Mouse (Mus musculus) heart, embryonic 15.5 days (tissue): ENCODE measurements at regions not wholly inside any gene's neighbourhood (a gene's known extent, or its start where the extent isn't known, plus 50 kb on each side); places are given as distances from the start of the nearest gene placed in this dataset.
A peak's percentile ranks its signal among the peaks of the same experiment; 100 is the strongest.

Source experiments
- ATAC-seq: fragments of 200-750 bp; cut with Nextera tagmentation; replicated peaks from 2 replicates; pipeline ENCODE4 v1.8.0; 2017; ENCODE audit warnings: low read depth, moderate TSS enrichment; ENCODE audit not compliant: insufficient number of reproducible peaks, insufficient read depth, low FRiP score
- H3K27ac ChIP-seq: fragments of 300-500 bp; sonication (generic); 2 replicates; pipeline ENCODE4 v1.5.1; 2015; ENCODE audit warnings: mild to moderate bottlenecking, inconsistent platforms
- H3K27me3 ChIP-seq: fragments of 300-500 bp; sonication (generic); 2 replicates; pipeline ENCODE4 v1.6.1; 2015; ENCODE audit warnings: inconsistent platforms
- H3K36me3 ChIP-seq: fragments of 300-500 bp; sonication (generic); 2 replicates; pipeline ENCODE4 v1.6.1; 2015; ENCODE audit warnings: mild to moderate bottlenecking, inconsistent platforms
- H3K4me1 ChIP-seq: fragments of 300-500 bp; sonication (generic); replicated peaks from 2 replicates; pipeline ENCODE4 v1.6.1; 2015; ENCODE audit warnings: inconsistent platforms
- H3K4me2 ChIP-seq: fragments of 300-500 bp; sonication (generic); 2 replicates; pipeline ENCODE4 v1.6.1; 2015; ENCODE audit warnings: inconsistent platforms, mild to moderate bottlenecking, moderate library complexity
- H3K4me3 ChIP-seq: fragments of 300-500 bp; sonication (generic); 2 replicates; pipeline ENCODE4 v1.5.1; 2015; ENCODE audit warnings: mild to moderate bottlenecking, inconsistent platforms
- H3K9ac ChIP-seq: fragments of 300-500 bp; sonication (generic); 2 replicates; pipeline ENCODE4 v1.6.1; 2015; ENCODE audit warnings: mild to moderate bottlenecking, inconsistent platforms
- H3K9me3 ChIP-seq: fragments of 300-500 bp; sonication (generic); replicated peaks from 2 replicates; pipeline ENCODE4 v1.6.1; 2016; ENCODE audit warnings: inconsistent platforms
- WGBS: fragments of 180-500 bp; shearing (Covaris S2); methylation state at CpG from one replicate; pipeline ENCODE4 v1.1.7; 2015; ENCODE audit warnings: mixed read lengths; 5-methylcytosine and 5-hydroxymethylcytosine counted together

DNA sequence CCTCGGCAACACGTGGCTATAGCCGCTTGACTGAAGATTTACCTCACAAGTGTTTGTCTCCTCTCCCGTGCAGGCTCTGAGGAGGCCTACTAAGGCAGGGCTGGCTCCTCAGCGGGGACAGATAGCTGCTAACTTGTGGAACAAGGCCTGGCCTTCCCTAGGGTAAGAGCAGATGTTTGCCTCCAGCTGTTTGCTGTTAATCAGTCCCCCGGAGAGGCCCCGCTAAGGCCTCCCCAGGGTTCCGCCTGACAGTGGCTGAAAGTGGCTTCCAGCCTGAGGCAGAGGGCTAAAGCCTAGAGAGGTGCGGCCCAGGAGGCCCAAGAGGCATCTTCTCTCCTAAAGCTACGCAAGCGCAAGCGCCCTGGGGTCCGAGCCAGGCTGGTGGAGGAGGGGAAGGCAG lies 52.1 kb upstream of the Dlx4 start:
- no peak for ATAC-seq
- no peak overlapping the region for H3K4me3 ChIP-seq
- peaks cover 67% of the 10 kb centered on the region for H3K27me3 ChIP-seq
- H3K27ac ChIP-seq = no peak overlapping the region
- 50% methylated on average over 13 of the region's 13 CpGs for WGBS
- no peak overlapping the region for H3K9ac ChIP-seq
- no peaks in the 10 kb centered on the region for H3K9me3 ChIP-seq
- H3K4me1 ChIP-seq = peaks cover 7% of the 10 kb centered on the region
- H3K4me2 ChIP-seq = no peak overlapping the region
- no peaks in the 10 kb centered on the region for H3K36me3 ChIP-seq

DNA sequence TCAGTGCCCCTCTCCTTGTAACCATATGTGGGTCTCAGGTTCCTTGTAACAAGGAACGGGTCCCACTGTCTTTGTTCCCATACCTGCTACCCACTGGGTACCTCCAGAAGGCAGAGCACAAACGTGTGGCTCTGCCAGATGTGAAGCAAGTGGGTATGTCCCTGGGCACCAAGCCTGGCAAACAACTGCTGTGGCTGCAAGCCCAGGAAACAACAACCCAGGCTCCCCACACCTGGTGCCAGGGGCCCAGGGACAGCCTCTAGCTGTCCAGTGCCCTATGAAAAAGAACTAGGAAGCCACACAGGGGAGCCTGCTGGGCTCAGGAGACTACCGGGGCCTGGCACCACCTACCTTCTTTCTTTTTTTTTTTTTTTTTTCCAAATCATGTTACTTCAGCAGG lies 54.9 kb upstream of the Dlx4 start:
- peaks cover 83% of the 10 kb centered on the region for H3K27me3 ChIP-seq
- 74% methylated on average over 3 of the region's 3 CpGs for WGBS

DNA sequence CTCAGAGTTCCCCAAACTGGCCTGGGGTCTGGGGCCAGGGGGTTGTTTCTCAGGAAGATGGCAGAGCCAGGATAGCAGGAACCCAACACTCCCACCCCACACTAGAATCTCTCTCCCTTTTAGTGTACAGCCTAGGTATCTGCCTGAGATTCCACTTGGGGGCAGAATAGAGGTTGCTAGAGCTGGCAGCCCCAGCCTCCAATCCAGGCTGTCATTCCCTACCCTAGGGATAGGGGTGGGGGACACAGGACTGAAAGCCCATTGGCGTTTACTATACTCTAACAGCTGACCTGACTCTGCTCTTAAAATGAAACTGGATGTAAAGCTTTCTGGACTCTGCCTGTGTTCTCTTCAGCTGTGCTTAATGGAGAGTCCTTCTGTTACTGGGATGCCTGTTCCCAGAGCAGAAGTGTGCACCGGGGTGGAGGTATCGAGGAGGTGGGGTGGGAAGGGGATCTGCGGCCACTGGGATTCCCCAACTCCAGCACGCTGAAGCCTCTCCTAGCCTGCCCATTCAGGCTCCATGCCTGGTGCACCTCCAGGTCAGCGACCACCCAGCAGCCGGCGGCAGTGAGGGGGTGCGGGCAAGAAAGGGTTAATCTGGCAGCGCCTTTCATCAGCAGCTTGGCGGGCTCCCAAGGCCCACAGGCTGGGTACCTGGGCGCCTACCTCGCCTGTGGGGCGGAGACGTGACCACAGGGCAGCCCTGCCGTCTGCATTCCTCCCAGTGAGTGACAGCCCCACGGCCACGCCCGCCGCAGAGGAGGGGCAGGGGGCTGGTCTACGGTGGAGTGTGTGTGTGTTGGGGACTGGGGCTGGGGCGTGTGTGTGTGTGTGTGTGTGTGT lies 50.9 kb upstream of the Tac4 start:
- H3K9ac ChIP-seq = peak overlapping the region; percentile 19; the same call in 1 of the 2 replicates
- 2% methylated on average over 22 of the region's 22 CpGs for WGBS
- no peaks in the 10 kb centered on the region for H3K36me3 ChIP-seq
- peaks cover 50% of the 10 kb centered on the region for H3K27me3 ChIP-seq
- H3K4me2 ChIP-seq = peak overlapping the region; percentile 79
- peak; percentile 75 for ATAC-seq
- H3K9me3 ChIP-seq = no peaks in the 10 kb centered on the region
- H3K4me3 ChIP-seq = peak overlapping the region; percentile 42
- peaks cover 16% of the 10 kb centered on the region for H3K4me1 ChIP-seq
- 0 out of 2 replicates have a peak overlapping the region, but pooled peaks have one; percentile 38 for H3K27ac ChIP-seq

More for the DNA sequence above, 54.9 kb upstream of the Dlx4 start:
- Histone ChIP-seq H3K4me3 (no peak overlapping the region), H3K4me1 (peaks cover 7% of the 10 kb centered on the region), H3K27ac (no peak overlapping the region), H3K9ac (no peak overlapping the region), H3K36me3 (no peaks in the 10 kb centered on the region), H3K4me2 (no peak overlapping the region), H3K9me3 (no peaks in the 10 kb centered on the region)
- ATAC-seq = no peak

DNA sequence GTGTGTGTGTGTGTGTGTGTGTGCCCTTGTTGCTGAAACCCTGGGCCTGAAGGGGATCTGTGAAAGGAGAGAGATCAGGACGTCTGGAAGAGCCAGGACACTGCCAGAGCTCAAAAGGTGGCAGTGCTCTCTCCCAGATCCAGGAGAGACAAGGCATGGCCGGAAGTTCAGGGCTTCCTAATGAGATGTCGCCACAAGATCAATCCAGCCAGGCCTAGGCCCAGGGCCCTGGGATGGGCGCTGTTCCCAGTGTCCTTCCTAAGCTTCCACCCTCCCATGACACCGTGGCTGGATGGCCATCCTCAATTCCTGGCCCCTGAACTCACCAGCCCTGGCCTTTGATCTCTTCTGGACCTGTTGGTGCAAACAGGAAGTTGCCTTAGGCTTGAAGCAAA lies 50.3 kb upstream of the Tac4 start:
- Histone ChIP-seq H3K4me2 (peak overlapping the region; percentile 79), H3K4me1 (peaks cover 16% of the 10 kb centered on the region), H3K27ac (no peak overlapping the region), H3K9ac (peak overlapping the region; percentile 19; the same call in 1 of the 2 replicates), H3K4me3 (peak overlapping the region; percentile 42), H3K27me3 (peaks cover 50% of the 10 kb centered on the region), H3K9me3 (no peaks in the 10 kb centered on the region), H3K36me3 (no peaks in the 10 kb centered on the region)
- ATAC-seq = no peak
- 20% methylated on average over 5 of the region's 5 CpGs for WGBS
